Mouse (Mus musculus): ENCODE data around the gene Fgfr2. TPM values are rescaled to one million over a fixed set of nuclear protein-coding genes. Genes with fewer than 3 reads are reported as not detected.
A peak's percentile ranks its signal among the peaks of the same experiment; 100 is the strongest.
"Not testable (repeated sequence)": the region's sequence is repeated elsewhere in the genome, so short reads cannot be mapped to it uniquely, and the experiment has no call there.

The Fgfr2 gene
- polyA plus RNA-seq, 1 experiment from 2014 or later, result 106 TPM

DNA sequence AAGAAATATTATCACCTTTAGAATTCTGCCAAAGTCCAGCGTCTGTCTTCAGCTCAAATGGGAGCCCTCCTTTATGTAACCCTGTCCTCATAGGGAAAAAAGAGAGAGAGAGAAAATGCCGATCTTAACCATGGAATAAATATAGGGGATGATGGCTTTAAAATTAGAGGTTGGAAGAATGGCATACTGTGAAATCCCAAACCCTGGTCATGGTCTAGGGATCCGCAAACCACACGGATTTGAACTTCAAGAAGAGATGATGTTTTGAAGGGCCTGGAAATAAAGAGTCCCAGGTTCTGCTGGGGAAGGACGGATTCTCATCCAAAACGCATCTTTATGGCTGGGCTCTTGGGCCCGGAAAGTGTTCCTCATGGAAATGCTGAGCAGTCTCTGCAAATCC lies 2975.9 kb downstream of the Fgfr2 start:
- ATAC-seq (ENCODE audit: low read depth) (peak; percentile 15; the same call in 1 of the 2 replicates), DNase-seq (ENCODE audit: low spot score) (peak; percentile 61)
- Histone ChIP-seq H3K9ac (ENCODE audit: low read depth, low read length) (no peak overlapping the region), H3K27ac (replicated peaks; ENCODE audit: low read depth, low read length) (peak overlapping the region; percentile 48), H3K36me3 (ENCODE audit: control insufficient read depth, insufficient read depth, low read length) (no peaks in the 10 kb centered on the region), H3K4me2 (ENCODE audit: low read depth, low read length) (no peak overlapping the region), H3K4me1 (ENCODE audit: control insufficient read depth, insufficient read depth, low read length) (0 out of 2 replicates have a peak, but pooled peaks cover 5% of the 10 kb centered on the region), H3K4me3 (ENCODE audit: low read depth, low read length) (no peak overlapping the region), H3K9me3 (ENCODE audit: control insufficient read depth, low read length) (no peaks in the 10 kb centered on the region), H3K27me3 (replicated peaks; ENCODE audit: control insufficient read depth, insufficient read depth, low read length) (no peaks in the 10 kb centered on the region)
- WGBS, result 82% methylated on average over 7 of the region's 7 CpGs

DNA sequence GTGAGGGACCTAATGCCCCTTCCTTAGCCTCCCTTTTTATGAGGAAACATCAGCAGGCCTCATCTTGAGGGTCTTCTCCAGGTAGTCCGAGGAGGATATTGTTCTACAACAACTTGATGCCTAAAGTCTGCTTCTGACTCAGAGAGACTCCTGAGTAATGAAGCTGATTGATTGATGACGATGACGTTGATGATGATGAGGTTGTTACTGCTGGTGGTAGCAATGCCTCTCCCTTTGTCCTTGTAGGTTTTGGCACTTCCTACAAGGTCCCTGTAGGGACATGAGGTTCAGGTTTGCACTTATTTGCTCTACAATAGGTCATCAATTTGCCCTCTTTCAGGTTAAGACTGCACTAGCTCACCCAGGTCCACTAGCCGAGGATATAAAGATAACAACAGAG lies 2977.9 kb downstream of the Fgfr2 start:
- 89% methylated on average over 4 of the region's 4 CpGs for whole genome bisulfite sequencing

DNA sequence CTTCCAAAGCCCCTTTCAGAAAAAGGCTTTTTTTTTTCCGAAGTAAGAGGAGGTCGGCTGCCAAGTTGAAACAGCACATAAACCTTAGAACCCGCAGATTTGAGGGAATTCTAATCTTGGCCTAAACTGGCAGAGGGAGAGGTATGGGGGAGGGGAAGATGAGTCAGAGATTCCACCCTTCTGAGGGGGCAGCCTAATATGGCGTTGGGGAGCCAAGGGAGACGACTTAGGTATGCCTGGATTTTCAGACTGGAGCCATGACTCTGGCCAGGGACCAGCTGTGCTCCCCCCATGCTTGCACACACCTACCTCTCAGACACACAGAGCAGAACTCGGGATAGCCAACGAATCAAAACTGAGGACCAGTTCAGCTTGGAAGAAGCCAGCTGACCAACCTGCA lies 2979.8 kb downstream of the Fgfr2 start:
- peak; percentile 62 for DNase-seq (ENCODE audit: low spot score)
- Histone ChIP-seq H3K27me3 (replicated peaks; ENCODE audit: control insufficient read depth, insufficient read depth, low read length) (no peaks in the 10 kb centered on the region), H3K4me3 (ENCODE audit: low read depth, low read length) (no peak overlapping the region), H3K9ac (ENCODE audit: low read depth, low read length) (no peak overlapping the region), H3K9me3 (ENCODE audit: control insufficient read depth, low read length) (no peaks in the 10 kb centered on the region), H3K4me2 (ENCODE audit: low read depth, low read length) (no peak overlapping the region), H3K27ac (replicated peaks; ENCODE audit: low read depth, low read length) (0 out of 2 replicates have a peak overlapping the region, but pooled peaks have one; percentile 33), H3K36me3 (ENCODE audit: control insufficient read depth, insufficient read depth, low read length) (no peaks in the 10 kb centered on the region), H3K4me1 (ENCODE audit: control insufficient read depth, insufficient read depth, low read length) (0 out of 2 replicates have a peak, but pooled peaks cover 5% of the 10 kb centered on the region)
- 56% methylated on average over 7 of the region's 7 CpGs for WGBS
- no peak for ATAC-seq (ENCODE audit: low read depth)

More for the DNA sequence above, 2977.9 kb downstream of the Fgfr2 start:
- Histone ChIP-seq H3K4me1 (ENCODE audit: control insufficient read depth, insufficient read depth, low read length) (0 out of 2 replicates have a peak, but pooled peaks cover 5% of the 10 kb centered on the region), H3K27ac (replicated peaks; ENCODE audit: low read depth, low read length) (no peak overlapping the region), H3K4me3 (ENCODE audit: low read depth, low read length) (no peak overlapping the region), H3K36me3 (ENCODE audit: control insufficient read depth, insufficient read depth, low read length) (no peaks in the 10 kb centered on the region), H3K9me3 (ENCODE audit: control insufficient read depth, low read length) (no peaks in the 10 kb centered on the region), H3K9ac (ENCODE audit: low read depth, low read length) (no peak overlapping the region), H3K4me2 (ENCODE audit: low read depth, low read length) (no peak overlapping the region), H3K27me3 (replicated peaks; ENCODE audit: control insufficient read depth, insufficient read depth, low read length) (no peaks in the 10 kb centered on the region)
- no peak for ATAC-seq (ENCODE audit: low read depth)
- no peak for DNase-seq (ENCODE audit: low spot score)

DNA sequence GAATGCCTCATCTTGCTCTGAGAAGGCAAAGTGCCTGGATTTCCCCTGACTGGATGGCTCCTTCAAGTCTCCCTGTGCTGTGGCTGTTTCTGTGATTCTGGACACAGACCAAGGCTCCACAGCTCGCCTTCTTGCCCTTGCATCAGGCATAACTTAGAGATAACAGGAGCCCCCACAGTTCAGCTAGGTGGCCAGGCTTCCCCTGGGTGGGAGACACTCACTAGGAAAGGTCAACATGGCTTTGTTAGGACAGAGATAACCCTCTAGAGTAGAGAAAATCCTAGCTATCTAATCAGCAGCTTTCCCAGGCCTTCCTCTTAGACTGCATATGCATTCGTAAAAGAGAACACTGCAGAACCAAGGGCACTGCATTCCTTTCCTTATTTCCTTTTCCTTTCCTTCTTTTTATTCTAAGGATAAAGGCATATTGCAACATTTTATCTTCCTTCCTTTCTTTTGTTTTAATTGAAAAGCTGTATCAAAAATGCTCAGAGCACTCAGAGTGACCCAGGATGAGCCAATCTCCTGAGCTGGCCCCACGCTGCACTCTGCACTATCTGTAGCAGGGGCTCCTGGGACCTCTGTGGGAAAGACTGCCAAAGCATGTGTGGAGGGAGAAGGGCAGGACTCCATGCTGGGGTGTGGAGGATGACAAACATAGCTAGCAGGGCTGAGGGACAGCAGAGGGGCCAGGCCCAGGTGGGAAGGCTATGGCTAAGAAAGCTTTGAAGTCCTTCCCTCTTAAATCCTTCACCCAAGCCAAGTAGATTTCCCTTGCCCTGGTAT lies 2981.9 kb downstream of the Fgfr2 start:
- Histone ChIP-seq H3K4me2 (ENCODE audit: low read depth, low read length) (no peak overlapping the region), H3K9ac (ENCODE audit: low read depth, low read length) (no peak overlapping the region), H3K27me3 (replicated peaks; ENCODE audit: control insufficient read depth, insufficient read depth, low read length) (no peaks in the 10 kb centered on the region), H3K36me3 (ENCODE audit: control insufficient read depth, insufficient read depth, low read length) (no peaks in the 10 kb centered on the region), H3K27ac (replicated peaks; ENCODE audit: low read depth, low read length) (no peak overlapping the region), H3K4me3 (ENCODE audit: low read depth, low read length) (no peak overlapping the region), H3K9me3 (ENCODE audit: control insufficient read depth, low read length) (no peaks in the 10 kb centered on the region), H3K4me1 (ENCODE audit: control insufficient read depth, insufficient read depth, low read length) (0 out of 2 replicates have a peak, but pooled peaks cover 5% of the 10 kb centered on the region)
- no peak for DNase-seq (ENCODE audit: low spot score)
- no peak for ATAC-seq (ENCODE audit: low read depth)
- 72% methylated on average over 3 of the region's 3 CpGs for WGBS

DNA sequence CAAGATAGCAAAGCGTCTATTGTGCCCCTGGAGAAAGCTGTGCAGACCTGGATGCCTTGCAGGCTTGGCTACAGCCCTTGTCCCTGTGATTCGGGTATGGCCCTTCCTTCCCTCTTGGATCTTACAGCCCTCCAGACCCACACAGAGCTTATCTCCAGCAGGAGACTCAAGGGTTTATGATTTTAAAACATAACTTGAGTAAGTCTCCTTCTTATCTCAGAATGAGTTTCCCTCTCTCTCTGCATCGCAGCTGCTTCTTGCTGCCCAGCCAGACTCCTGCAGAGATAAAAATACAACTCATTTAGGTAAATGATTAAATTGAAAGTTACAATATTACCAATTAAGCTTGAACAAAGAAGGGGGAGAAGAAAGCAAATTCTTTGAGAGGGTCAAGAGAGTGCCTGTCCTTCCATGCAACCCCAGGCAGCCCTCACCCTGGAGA lies 2988.2 kb downstream of the Fgfr2 start:
- DNase-seq (ENCODE audit: low spot score) (no peak), ATAC-seq (ENCODE audit: low read depth) (no peak)
- Histone ChIP-seq H3K27me3 (replicated peaks; ENCODE audit: control insufficient read depth, insufficient read depth, low read length) (no peaks in the 10 kb centered on the region), H3K27ac (replicated peaks; ENCODE audit: low read depth, low read length) (no peak overlapping the region), H3K36me3 (ENCODE audit: control insufficient read depth, insufficient read depth, low read length) (no peaks in the 10 kb centered on the region), H3K9me3 (ENCODE audit: control insufficient read depth, low read length) (no peaks in the 10 kb centered on the region), H3K4me2 (ENCODE audit: low read depth, low read length) (no peak overlapping the region), H3K4me3 (ENCODE audit: low read depth, low read length) (no peak overlapping the region), H3K9ac (ENCODE audit: low read depth, low read length) (no peak overlapping the region), H3K4me1 (ENCODE audit: control insufficient read depth, insufficient read depth, low read length) (peaks cover under 1% of the 10 kb centered on the region; the same call in 1 of the 2 replicates)
- 78% methylated on average over 3 of the region's 3 CpGs for WGBS

DNA sequence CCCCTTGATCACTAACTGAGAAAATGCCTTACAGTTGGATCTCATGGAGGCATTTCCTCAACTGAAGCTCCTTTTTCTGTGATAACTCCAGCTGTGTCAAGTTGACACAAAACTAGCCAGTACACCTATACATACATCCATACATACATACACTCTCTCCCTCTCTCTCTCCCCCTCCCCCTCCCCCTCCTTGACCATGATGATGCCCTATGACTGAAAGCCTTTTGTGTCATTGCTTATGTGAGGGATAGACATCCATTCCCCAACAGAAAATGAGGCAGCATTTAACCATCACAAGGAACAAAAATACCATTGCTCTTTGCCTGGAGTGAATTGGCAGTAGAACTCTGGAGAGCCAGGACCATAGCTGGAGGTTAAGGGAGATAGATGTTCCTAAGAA lies 2988.7 kb downstream of the Fgfr2 start:
- H3K36me3 ChIP-seq (ENCODE audit: control insufficient read depth, insufficient read depth, low read length); H3K4me3 ChIP-seq (ENCODE audit: low read depth, low read length); H3K4me1 ChIP-seq (ENCODE audit: control insufficient read depth, insufficient read depth, low read length); H3K27ac ChIP-seq (replicated peaks; ENCODE audit: low read depth, low read length); H3K4me2 ChIP-seq (ENCODE audit: low read depth, low read length); ATAC-seq (ENCODE audit: low read depth); H3K9me3 ChIP-seq (ENCODE audit: control insufficient read depth, low read length); DNase-seq (ENCODE audit: low spot score); H3K27me3 ChIP-seq (replicated peaks; ENCODE audit: control insufficient read depth, insufficient read depth, low read length); H3K9ac ChIP-seq (ENCODE audit: low read depth, low read length): not testable (repeated sequence)

DNA sequence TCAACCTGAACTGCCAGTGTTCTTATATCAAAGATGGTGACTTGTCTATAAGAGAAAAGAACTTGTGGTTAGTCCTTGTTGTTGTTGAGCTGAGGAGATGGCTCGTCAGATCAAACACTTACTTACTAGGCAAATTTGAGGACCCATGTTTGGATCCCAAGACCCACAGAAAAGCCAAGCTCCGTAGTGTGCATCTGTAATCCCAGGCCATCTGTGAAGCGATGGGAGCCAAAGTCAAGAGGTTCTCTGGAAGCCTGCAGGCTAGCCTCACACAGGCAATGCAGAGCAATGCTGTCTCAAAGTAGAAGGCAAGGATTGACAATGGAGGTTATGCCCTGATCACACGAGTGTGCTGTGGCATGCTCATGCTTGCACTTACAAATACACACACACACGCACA lies 2992.9 kb downstream of the Fgfr2 start:
- H3K27ac ChIP-seq (replicated peaks; ENCODE audit: low read depth, low read length), result no peak overlapping the region
- 81% methylated on average over 5 of the region's 5 CpGs for WGBS
- no peak for DNase-seq (ENCODE audit: low spot score)
- H3K27me3 ChIP-seq (replicated peaks; ENCODE audit: control insufficient read depth, insufficient read depth, low read length), result no peaks in the 10 kb centered on the region
- ATAC-seq (ENCODE audit: low read depth), result no peak
- no peak overlapping the region for H3K9ac ChIP-seq (ENCODE audit: low read depth, low read length)
- H3K36me3 ChIP-seq (ENCODE audit: control insufficient read depth, insufficient read depth, low read length), result no peaks in the 10 kb centered on the region
- H3K4me3 ChIP-seq (ENCODE audit: low read depth, low read length), result no peak overlapping the region
- no peak overlapping the region for H3K4me2 ChIP-seq (ENCODE audit: low read depth, low read length)
- 0 out of 2 replicates have a peak, but pooled peaks cover 3% of the 10 kb centered on the region for H3K9me3 ChIP-seq (ENCODE audit: control insufficient read depth, low read length)
- peaks cover 12% of the 10 kb centered on the region for H3K4me1 ChIP-seq (ENCODE audit: control insufficient read depth, insufficient read depth, low read length)

DNA sequence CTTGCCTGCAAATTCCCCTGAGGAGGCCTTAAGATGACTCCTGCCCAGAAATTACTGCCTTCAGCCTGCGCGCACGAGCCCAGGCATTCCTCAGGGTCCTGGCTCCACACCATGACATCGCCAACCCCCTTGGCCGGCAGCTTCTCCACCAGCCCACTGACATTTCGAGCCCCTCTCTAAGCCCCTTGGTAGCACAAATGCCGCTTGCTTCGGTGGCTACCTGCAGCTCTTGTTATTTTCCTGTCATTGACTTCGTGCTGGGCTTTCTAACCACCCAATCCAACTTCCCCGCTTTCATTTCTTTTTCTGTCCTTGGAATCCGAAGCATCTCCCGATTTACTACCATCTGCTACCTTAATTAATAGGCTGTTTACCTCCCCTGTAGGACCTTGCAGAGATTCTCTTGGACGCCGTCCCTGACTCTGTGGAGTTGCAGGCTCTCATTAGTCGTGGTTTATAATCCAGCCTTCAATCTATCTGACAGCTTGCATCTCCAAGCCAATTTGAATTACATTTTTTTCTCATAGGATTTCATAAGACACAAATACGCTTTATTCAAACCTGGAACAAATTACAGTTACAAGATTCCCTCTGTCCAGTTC lies 2993.7 kb downstream of the Fgfr2 start:
- WGBS, result 15% methylated on average over 16 of the region's 16 CpGs
- 0 out of 2 replicates have a peak overlapping the region, but pooled peaks have one; percentile 13 for H3K4me3 ChIP-seq (ENCODE audit: low read depth, low read length)
- no peaks in the 10 kb centered on the region for H3K36me3 ChIP-seq (ENCODE audit: control insufficient read depth, insufficient read depth, low read length)
- 0 out of 2 replicates have a peak, but pooled peaks cover 3% of the 10 kb centered on the region for H3K9me3 ChIP-seq (ENCODE audit: control insufficient read depth, low read length)
- peaks cover 12% of the 10 kb centered on the region for H3K4me1 ChIP-seq (ENCODE audit: control insufficient read depth, insufficient read depth, low read length)
- DNase-seq (ENCODE audit: low spot score) (peak; percentile 67), ATAC-seq (ENCODE audit: low read depth) (no peak; the same call in 1 of the 2 replicates)
- peak overlapping the region; percentile 35 for H3K4me2 ChIP-seq (ENCODE audit: low read depth, low read length)
- H3K27ac ChIP-seq (replicated peaks; ENCODE audit: low read depth, low read length), result no peak overlapping the region; the same call in 1 of the 2 replicates
- no peak overlapping the region for H3K9ac ChIP-seq (ENCODE audit: low read depth, low read length)
- H3K27me3 ChIP-seq (replicated peaks; ENCODE audit: control insufficient read depth, insufficient read depth, low read length), result no peaks in the 10 kb centered on the region
